Mouse (Mus musculus): ENCODE measurements around the gene Vamp9.

- TF ChIP-seq CTCF (IDR thresholded peaks at IDR 0.05; ENCODE audit: extremely low read depth, insufficient read length, insufficient replicate concordance, low read depth, low read length) = no peak
- TF ChIP-seq POLR2A (IDR thresholded peaks at IDR 0.05; ENCODE audit: low read depth, low read length) = no peak
These were observed 67.9 kb downstream of the Vamp9 start for GRCm38 (mm10) chr5:99973941-99974340.

Measured in small intestine, adult 2 months (tissue).